Mouse (Mus musculus) E14TG2a.4 (cell line): ENCODE data around the gene Dmbt1.

Experiments
- CTCF ChIP-seq: conservative IDR thresholded peaks from 2 replicates; pipeline ENCODE4 v1.5.1; 2014; ENCODE audit warnings: low read length
- POU5F1 ChIP-seq: IDR thresholded peaks from 2 replicates; pipeline ENCODE4 v1.6.1; 2014; ENCODE audit warnings: low read length, borderline replicate concordance

DNA sequence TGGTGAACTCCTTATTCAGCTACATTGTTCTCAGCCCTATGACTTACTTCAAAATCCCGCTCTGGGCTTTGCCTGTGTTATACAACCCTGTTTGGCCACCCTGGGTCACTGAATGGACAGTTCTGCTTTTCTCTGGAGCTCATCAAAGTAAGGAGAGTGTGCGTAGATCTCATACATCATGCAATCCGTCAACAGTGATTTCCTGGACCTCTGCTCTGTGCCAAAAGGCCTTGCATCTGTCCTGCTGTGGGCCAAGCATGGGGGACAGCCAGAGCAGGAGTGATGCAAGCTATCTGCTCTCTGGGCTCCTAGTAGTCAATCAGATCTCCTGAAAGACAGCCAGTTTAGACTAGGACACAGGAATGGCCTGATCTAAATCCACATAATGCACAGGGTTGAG, 46.1 kb upstream of the Dmbt1 start:
- no peak for TF ChIP-seq CTCF
- no peak for TF ChIP-seq POU5F1
